In the genomic region with DNA sequence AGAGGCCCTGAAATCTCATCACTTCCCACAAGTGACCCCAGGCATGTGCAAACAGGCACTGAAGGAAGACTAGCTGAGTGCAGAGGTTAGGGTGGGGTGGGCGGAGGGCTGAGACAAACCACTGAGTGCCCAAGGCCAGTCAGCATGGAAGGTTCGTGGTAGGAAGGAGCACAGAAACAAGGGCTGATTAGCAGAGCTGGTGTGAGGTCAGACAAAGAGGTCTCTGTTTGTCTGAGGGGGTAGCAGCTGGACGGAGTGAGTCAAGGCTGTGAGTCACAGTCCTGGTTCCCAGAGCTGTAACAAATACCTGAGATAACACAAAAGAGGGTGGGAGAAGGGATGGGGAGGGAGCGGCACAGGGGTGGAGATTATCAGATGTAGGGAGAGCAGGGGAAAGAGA, we compare ENCODE assay signal across 13 mouse cellular contexts. TPM values are rescaled to one million over a fixed set of nuclear protein-coding genes. Genes with fewer than 3 reads are reported as not detected.
A peak's percentile ranks its signal among the peaks of the same experiment; 100 is the strongest.
DNase-seq lines count a peak whose midpoint lies in the region; ATAC-seq lines count a peak whose summit lies in the region.
"Had no signal": no experiment of that assay in that cellular context is flagged by ENCODE, and none has a peak within 500 bp of the region (broad histone marks: within the 10 kb centered on the region; RNA-seq: fewer than 3 reads in every experiment).

No protein-coding gene starts in this region.

- WGBS in hindbrain, embryonic 10.5 days: 59% methylated on average over 4 of the region's 4 CpGs
- WGBS in hindbrain, embryonic 14.5 days: 69% methylated on average over 4 of the region's 4 CpGs
- 44% methylated on average over 4 of the region's 4 CpGs for WGBS in intestine, embryonic 15.5 days
- WGBS in forebrain, embryonic 11.5 days: 49% methylated on average over 4 of the region's 4 CpGs

- no peak for ATAC-seq in hindbrain, embryonic 14.5 days (ENCODE audit: low FRiP score)
- ATAC-seq in intestine, embryonic 15.5 days: peak; percentile 80
- ATAC-seq in forebrain, embryonic 11.5 days (replicated peaks; ENCODE audit: low FRiP score): no peak

- peaks cover 16% of the 10 kb centered on the region for H3K4me1 ChIP-seq in hindbrain, embryonic 10.5 days (replicated peaks)
- no peaks in the 10 kb centered on the region for H3K4me1 ChIP-seq in hindbrain, embryonic 14.5 days (replicated peaks; ENCODE audit: control insufficient read depth, insufficient read depth, low read length)
- H3K4me1 ChIP-seq in intestine, embryonic 15.5 days (replicated peaks): peaks cover 3% of the 10 kb centered on the region; the same call in 1 of the 2 replicates
- H3K4me1 ChIP-seq in forebrain, embryonic 11.5 days (replicated peaks; ENCODE audit: control insufficient read depth, insufficient read depth, low read length): no peaks in the 10 kb centered on the region
- H3K4me1 ChIP-seq: embryonic facial prominence, embryonic 13.5 days had no signal

- no peak overlapping the region; the same call in 1 of the 2 replicates for H3K27ac ChIP-seq in hindbrain, embryonic 10.5 days
- no peak overlapping the region for H3K27ac ChIP-seq in hindbrain, embryonic 14.5 days
- no peak overlapping the region for H3K27ac ChIP-seq in intestine, embryonic 15.5 days
- H3K27ac ChIP-seq in forebrain, embryonic 11.5 days (ENCODE audit: low read depth, low read length): no peak overlapping the region
- H3K27ac ChIP-seq: embryonic facial prominence, embryonic 13.5 days had no signal

- H3K9me3 ChIP-seq in hindbrain, embryonic 10.5 days: no peaks in the 10 kb centered on the region
- no peaks in the 10 kb centered on the region for H3K9me3 ChIP-seq in hindbrain, embryonic 14.5 days (ENCODE audit: control insufficient read depth, low read length)
- H3K9me3 ChIP-seq in intestine, embryonic 15.5 days: no peaks in the 10 kb centered on the region
- H3K9me3 ChIP-seq in forebrain, embryonic 11.5 days (ENCODE audit: control insufficient read depth, low read length): no peaks in the 10 kb centered on the region
- H3K9me3 ChIP-seq: embryonic facial prominence, embryonic 13.5 days had no signal

- no peaks in the 10 kb centered on the region for H3K27me3 ChIP-seq in hindbrain, embryonic 10.5 days (ENCODE audit: insufficient read depth, poor library complexity, severe bottlenecking)
- no peaks in the 10 kb centered on the region for H3K27me3 ChIP-seq in hindbrain, embryonic 14.5 days (ENCODE audit: control insufficient read depth, insufficient read depth, low read length)
- no peaks in the 10 kb centered on the region for H3K27me3 ChIP-seq in intestine, embryonic 15.5 days (replicated peaks)
- no peaks in the 10 kb centered on the region for H3K27me3 ChIP-seq in forebrain, embryonic 11.5 days (ENCODE audit: control insufficient read depth, insufficient read depth, low read length)
- H3K27me3 ChIP-seq: embryonic facial prominence, embryonic 13.5 days had no signal

- DNase-seq in hindbrain, embryonic 10.5 days (ENCODE audit: low spot score): peak; percentile 27
- DNase-seq in hindbrain, embryonic 14.5 days (ENCODE audit: low spot score): no peak
- DNase-seq in 3134 (ENCODE audit: extremely low read depth, insufficient read length, low spot score) (peak; percentile 67), ES-CJ7 (ENCODE audit: low read depth, low spot score) (peak; percentile 43), liver (no peak)
- DNase-seq in forebrain, embryonic 11.5 days (ENCODE audit: low spot score): no peak
- DNase-seq in thymus, postnatal 0 days (ENCODE audit: low spot score): no peak
- DNase-seq: cerebellum, adult 8-10 months; kidney, postnatal 4 days; right cerebral cortex, postnatal 14 days had no signal

- H3K36me3 ChIP-seq in hindbrain, embryonic 10.5 days: no peaks in the 10 kb centered on the region
- H3K36me3 ChIP-seq in hindbrain, embryonic 14.5 days (replicated peaks; ENCODE audit: control insufficient read depth, insufficient read depth): no peaks in the 10 kb centered on the region
- H3K36me3 ChIP-seq in intestine, embryonic 15.5 days: no peaks in the 10 kb centered on the region
- no peaks in the 10 kb centered on the region for H3K36me3 ChIP-seq in forebrain, embryonic 11.5 days (ENCODE audit: control insufficient read depth, insufficient read depth, low read length)
- H3K36me3 ChIP-seq: embryonic facial prominence, embryonic 13.5 days had no signal

- no peak overlapping the region for H3K4me2 ChIP-seq in hindbrain, embryonic 14.5 days (replicated peaks)
- H3K4me2 ChIP-seq in intestine, embryonic 15.5 days (replicated peaks): no peak overlapping the region
- H3K4me2 ChIP-seq in forebrain, embryonic 11.5 days (ENCODE audit: low read depth, low read length, severe bottlenecking): no peak overlapping the region
- H3K4me2 ChIP-seq: embryonic facial prominence, embryonic 13.5 days had no signal

- H3K4me3 ChIP-seq in hindbrain, embryonic 10.5 days: no peak overlapping the region
- H3K4me3 ChIP-seq in hindbrain, embryonic 14.5 days (replicated peaks; ENCODE audit: low read length): no peak overlapping the region
- H3K4me3 ChIP-seq in intestine, embryonic 15.5 days (replicated peaks): no peak overlapping the region
- no peak overlapping the region for H3K4me3 ChIP-seq in forebrain, embryonic 11.5 days (ENCODE audit: low read depth, low read length)
- H3K4me3 ChIP-seq: embryonic facial prominence, embryonic 13.5 days; megakaryocyte, embryonic 14.5 days had no signal

- H3K9ac ChIP-seq in hindbrain, embryonic 14.5 days: no peak overlapping the region
- no peak overlapping the region for H3K9ac ChIP-seq in intestine, embryonic 15.5 days
- no peak overlapping the region for H3K9ac ChIP-seq in forebrain, embryonic 11.5 days (ENCODE audit: low read length)
- H3K9ac ChIP-seq: embryonic facial prominence, embryonic 13.5 days had no signal

RNA-seq across cellular contexts. Expression of gene Ppp1r36, which starts 41.7 kb away (rescaled TPM):
- 1.1 and 1.5 TPM in 2 replicates for polyA plus RNA-seq in hindbrain, embryonic 10.5 days (2016; fragmentation: Nextera tagmentation; extraction: Ambion mirVana)
- 1.8 and 2.6 TPM in 2 replicates for polyA plus RNA-seq in hindbrain, embryonic 14.5 days (2014; fragmentation: Nextera tagmentation; extraction: Ambion mirVana)
- 1.1 and 1.5 TPM in 2 replicates for polyA plus RNA-seq in intestine, embryonic 15.5 days (2015; fragmentation: Nextera tagmentation; extraction: Ambion mirVana)
- polyA plus RNA-seq in forebrain, embryonic 11.5 days (2014; fragmentation: Nextera tagmentation; extraction: Ambion mirVana): 0.35 and 0.56 TPM in 2 replicates
- polyA plus RNA-seq in thymus, postnatal 0 days (2015; fragmentation: Nextera tagmentation; extraction: Ambion mirVana): 0.26 and 0.32 TPM in 2 replicates

RNA-seq across cellular contexts. Expression of gene Hspa2, which starts 55.1 kb away (rescaled TPM):
- 9.5 and 9.8 TPM in 2 replicates for polyA plus RNA-seq in hindbrain, embryonic 10.5 days (2016; fragmentation: Nextera tagmentation; extraction: Ambion mirVana)
- polyA plus RNA-seq in hindbrain, embryonic 14.5 days (2014; fragmentation: Nextera tagmentation; extraction: Ambion mirVana): 6.4 and 7.9 TPM in 2 replicates
- 10.1 and 11.9 TPM in 2 replicates for polyA plus RNA-seq in intestine, embryonic 15.5 days (2015; fragmentation: Nextera tagmentation; extraction: Ambion mirVana)
- 4.4 and 4.5 TPM in 2 replicates for polyA plus RNA-seq in forebrain, embryonic 11.5 days (2014; fragmentation: Nextera tagmentation; extraction: Ambion mirVana)
- 3.5 and 4.2 TPM in 2 replicates for polyA plus RNA-seq in thymus, postnatal 0 days (2015; fragmentation: Nextera tagmentation; extraction: Ambion mirVana)

Comparison
In these comparisons a context has a peak if more than half of its experiments do, and no peak if none do; other contexts are left out.
1. DNase-seq: peak in hindbrain, embryonic 10.5 days (single experiment), 3134 (single experiment) and ES-CJ7 (single experiment); none in hindbrain, embryonic 14.5 days (single experiment), forebrain, embryonic 11.5 days (single experiment), liver (single experiment) and thymus, postnatal 0 days (single experiment).